Mouse (Mus musculus) urinary bladder, adult 18-20 months (tissue): ENCODE results near the gene Tmx1.

Experiments
- DNase-seq, 2 experiments: peaks; one replicate each; pipeline ENCODE4 v3.0.0; 2022; ENCODE audit warnings: low spot score in 2 of 2, mixed read lengths in 2 of 2

Tmx1 gene

GRCm38 (mm10) chr12:70452726-70453645 lies at the start of gene Tmx1:
TSS of gene Tmx1 (plus strand) at chr12:70453095.
- DNase-seq = peak; percentile 93 to 95

- DNase-seq = no peak
Observed at GRCm38 (mm10) chr12:70404327-70404726, 48.6 kb upstream of the Tmx1 start.

GRCm38 (mm10) chr12:70408396-70408795 lies 44.5 kb upstream of the Tmx1 start:
- no peak for DNase-seq

- no peak for DNase-seq
Observed at GRCm38 (mm10) chr12:70409600-70409999, 43.3 kb upstream of the Tmx1 start.

- DNase-seq = no peak
Observed at GRCm38 (mm10) chr12:70420216-70420615, 32.7 kb upstream of the Tmx1 start.

- no peak for DNase-seq
Observed at GRCm38 (mm10) chr12:70421028-70421427, 31.9 kb upstream of the Tmx1 start.

- no peak for DNase-seq
Observed at GRCm38 (mm10) chr12:70422322-70423118, 30.4 kb upstream of the Tmx1 start.

- no peak for DNase-seq
Observed at GRCm38 (mm10) chr12:70427885-70428284, 25.0 kb upstream of the Tmx1 start.

GRCm38 (mm10) chr12:70429637-70430036 lies 23.3 kb upstream of the Tmx1 start:
- no peak for DNase-seq

- DNase-seq = no peak
Observed at GRCm38 (mm10) chr12:70430307-70430950, 22.5 kb upstream of the Tmx1 start.

GRCm38 (mm10) chr12:70431428-70431827 lies 21.5 kb upstream of the Tmx1 start:
- no peak for DNase-seq

- no peak for DNase-seq
Observed at GRCm38 (mm10) chr12:70449961-70450360, 2.9 kb upstream of the Tmx1 start.

- no peak for DNase-seq
Observed at GRCm38 (mm10) chr12:70451533-70451932, 1.4 kb upstream of the Tmx1 start.

- DNase-seq = no peak
Observed at GRCm38 (mm10) chr12:70452143-70452542, 752 bp upstream of the Tmx1 start.

- DNase-seq = no peak
Observed at GRCm38 (mm10) chr12:70455226-70455625, 2.3 kb downstream of the Tmx1 start.

- no peak for DNase-seq
Observed at GRCm38 (mm10) chr12:70459546-70459945, 6.7 kb downstream of the Tmx1 start.

- no peak for DNase-seq
Observed at GRCm38 (mm10) chr12:70464016-70464415, 11.1 kb downstream of the Tmx1 start.

- DNase-seq = no peak
Observed at GRCm38 (mm10) chr12:70475336-70475735, 22.4 kb downstream of the Tmx1 start.

GRCm38 (mm10) chr12:70476884-70477576 lies 24.1 kb downstream of the Tmx1 start:
- no peak for DNase-seq

GRCm38 (mm10) chr12:70477593-70478287 lies 24.8 kb downstream of the Tmx1 start:
- no peak for DNase-seq

- DNase-seq = no peak
Observed at GRCm38 (mm10) chr12:70485956-70486355, 33.1 kb downstream of the Tmx1 start.
